Mouse (Mus musculus) right cerebral cortex, postnatal 36 days (tissue): Measurements from ENCODE around the gene Ufl1.
"Not testable (repeated sequence)": the region's sequence is repeated elsewhere in the genome, so short reads cannot be mapped to it uniquely, and the experiment has no call there.

Experiments used
- DNase-seq, 2 experiments: peaks; one replicate each; pipeline ENCODE4 v3.0.0; 2022; ENCODE audit warnings: low spot score in 2 of 2, mixed read lengths in 1 of 2

The Ufl1 gene

DNA sequence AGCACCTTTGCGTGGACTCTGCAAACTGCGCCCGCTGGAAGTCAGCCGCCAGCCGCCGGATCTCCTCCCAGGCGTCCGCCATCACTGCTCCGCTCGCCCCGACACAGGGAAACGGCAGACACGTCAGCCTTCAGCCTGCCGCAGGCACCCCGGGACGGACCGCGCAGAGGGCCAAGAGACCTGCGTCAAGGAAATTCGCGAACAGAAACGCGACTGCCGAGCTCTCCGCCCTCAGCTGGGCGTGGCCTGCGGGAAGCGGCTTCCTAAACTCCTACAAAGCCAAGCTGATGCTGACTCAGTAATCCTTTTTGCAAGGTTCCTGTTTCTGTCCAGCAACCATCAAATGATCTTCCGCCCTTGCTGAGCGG lies at the start of gene Ufl1:
Gene Ufl1 (minus strand): TSS at position 151 of the 368 bp plus-strand sequence.
- DNase-seq = peak; percentile 94

DNA sequence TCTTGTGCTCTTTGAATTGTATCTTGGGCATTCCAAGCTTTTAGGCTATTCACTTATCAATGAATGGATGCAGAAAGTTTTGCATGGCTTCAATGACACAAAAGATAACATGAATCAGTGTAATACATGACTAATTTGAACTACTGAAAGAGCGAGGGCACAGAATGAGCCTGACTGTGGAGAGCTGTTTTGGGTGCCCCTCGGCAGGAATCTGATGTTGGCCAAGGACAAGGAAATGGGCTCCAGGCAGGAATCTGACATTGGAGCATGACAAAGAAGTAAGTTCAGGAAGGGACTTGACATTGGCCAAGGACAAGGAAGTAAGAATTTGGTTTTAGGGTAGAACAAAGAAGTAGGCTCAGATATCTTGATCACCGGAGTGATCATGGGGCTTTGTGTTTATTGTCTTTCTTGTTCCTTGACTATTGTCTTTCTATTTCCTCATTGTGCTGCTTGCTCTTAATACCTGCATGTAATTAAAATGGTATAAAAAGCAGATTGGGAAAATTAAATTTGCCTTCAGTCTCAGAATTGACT lies 44.1 kb upstream of the Ufl1 start:
- no peak for DNase-seq

DNA sequence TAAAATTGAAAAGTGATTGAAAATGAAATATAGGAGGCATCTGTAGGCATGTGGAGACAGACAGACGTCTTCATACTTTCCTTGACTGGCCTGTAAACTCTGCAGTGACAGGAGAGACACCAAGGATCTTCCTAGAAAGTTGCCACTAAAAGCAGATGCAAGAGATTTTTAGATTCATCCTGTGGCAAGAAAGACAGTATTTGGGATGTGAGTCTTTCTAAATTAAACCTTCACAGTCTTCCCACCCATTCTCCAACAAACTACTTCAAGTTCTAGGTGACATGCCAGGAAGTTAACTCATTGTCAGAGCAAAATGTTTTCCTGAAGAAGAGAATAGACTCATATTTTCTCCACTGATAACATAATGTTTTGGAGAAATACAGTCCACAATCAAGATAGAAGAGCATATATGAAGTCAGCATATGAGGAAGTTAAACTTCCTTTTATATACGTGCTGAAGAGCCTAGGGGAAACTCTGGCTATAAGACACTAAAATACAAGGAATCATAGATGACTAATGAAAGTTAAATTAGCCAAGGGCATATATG lies 41.1 kb upstream of the Ufl1 start:
- no peak for DNase-seq

DNA sequence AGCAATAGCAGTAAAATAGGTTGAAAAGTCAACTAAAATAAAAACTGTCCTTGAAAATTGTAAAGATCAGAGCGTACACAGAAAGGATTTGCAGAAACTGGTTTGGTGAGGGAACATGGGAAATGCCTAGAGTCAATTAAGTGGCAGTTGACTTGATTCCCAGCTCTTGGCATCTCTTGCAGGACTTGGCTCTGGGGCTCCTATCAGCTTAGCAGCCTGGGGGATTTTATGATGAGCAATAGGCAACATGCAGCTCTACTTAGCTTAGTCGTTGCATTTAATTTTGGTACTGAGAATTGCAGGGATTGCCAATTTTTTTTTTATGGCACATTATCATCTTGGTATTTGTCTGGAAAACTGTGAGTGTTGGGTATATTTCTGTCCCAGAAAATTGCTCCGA lies 32.1 kb upstream of the Ufl1 start:
- no peak for DNase-seq

DNA sequence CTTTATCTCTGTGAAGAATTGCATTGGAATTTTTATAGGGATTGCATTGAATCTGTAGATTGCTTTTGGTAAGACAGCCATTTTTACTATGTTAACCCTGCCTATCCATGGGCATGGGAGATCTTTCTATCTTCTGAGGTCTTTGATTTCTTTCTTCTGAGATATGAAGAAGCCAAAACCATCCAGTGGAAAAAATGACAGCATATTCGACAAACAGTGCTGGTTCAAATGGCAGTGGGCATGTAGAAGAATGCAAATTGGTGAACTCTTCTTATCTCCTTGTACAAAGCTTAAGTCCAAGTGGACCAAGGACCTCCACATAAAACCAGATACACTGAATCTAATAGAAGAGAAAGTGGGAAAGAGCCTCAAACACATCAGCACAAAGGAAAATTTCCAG lies 3.4 kb upstream of the Ufl1 start:
- not testable (repeated sequence) for DNase-seq

- no peak for DNase-seq
These were observed 517 bp downstream of the Ufl1 start for GRCm38 (mm10) chr4:25280938-25281670.

DNA sequence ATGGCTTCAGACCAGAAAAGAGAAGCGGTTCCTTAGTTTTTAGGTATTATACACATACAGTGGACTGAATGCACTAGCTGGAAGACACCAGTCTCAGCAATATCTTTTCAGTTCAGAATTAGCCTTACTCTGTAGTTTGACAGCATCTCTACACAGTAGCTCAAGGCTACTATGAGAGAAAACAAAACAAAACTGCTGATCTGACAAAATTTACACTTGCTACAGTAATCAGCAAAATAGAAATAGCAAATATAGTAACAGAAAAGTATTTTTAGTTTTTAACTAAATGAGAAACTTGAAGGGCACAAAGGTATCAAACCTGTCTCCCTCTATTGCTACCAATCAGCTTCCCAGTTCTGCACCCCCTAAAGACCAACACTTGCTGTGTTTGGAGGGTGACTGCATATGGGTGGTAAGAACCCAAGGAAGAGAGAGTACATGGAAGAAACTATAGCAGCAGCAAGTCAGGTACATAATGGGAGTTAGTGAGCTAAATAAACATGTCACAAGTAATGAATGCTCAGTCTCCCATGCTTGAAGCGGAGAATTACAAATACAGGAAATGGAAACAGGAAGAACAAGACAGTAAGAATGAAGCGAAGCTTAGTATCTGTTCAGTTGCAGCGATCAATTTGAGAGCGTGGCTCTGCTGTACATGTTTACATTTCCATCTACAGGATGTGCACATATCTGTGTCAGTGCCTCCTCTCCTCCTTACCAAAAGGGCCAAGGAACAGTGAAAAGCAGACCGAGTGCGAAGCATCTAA lies 8.6 kb downstream of the Ufl1 start:
- no peak for DNase-seq

DNA sequence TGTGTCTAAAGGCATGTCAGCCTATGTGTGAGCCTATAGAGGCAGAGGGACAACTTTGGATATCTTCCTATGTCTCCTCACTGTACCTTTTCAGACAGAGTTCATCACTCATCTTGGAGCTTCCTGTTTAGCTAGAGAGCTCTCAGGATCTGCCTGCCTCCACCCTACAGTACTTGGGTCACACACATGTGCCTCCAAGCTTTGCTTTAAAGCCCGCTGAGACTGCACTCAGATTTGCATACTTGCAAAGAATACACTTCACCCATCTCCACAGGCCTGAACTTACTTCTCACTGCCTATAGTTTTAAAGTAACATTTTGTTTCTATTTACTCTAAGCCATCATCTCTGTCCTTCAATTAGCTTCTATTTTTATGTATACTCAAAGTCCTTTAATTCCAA lies 9.7 kb downstream of the Ufl1 start:
- DNase-seq = no peak

DNA sequence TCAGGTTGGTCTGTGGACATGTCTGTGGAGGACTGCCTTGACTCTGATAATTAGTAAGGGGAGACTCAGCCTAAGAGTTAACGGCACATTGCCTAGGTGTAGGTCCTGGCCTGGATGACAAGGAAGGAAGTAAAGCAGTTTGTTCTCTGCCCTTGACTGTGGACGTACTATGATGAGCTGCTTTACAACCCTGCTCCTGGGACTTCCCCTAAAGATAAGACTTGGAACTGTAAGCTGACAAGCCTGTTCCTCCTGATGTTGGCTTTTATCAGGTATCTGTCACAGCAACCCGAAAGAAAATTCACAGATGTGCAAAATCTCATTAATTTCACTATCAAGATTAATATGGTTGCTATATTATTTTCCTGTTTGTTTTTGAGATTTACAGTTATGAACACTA lies 14.5 kb downstream of the Ufl1 start:
- DNase-seq = no peak

DNA sequence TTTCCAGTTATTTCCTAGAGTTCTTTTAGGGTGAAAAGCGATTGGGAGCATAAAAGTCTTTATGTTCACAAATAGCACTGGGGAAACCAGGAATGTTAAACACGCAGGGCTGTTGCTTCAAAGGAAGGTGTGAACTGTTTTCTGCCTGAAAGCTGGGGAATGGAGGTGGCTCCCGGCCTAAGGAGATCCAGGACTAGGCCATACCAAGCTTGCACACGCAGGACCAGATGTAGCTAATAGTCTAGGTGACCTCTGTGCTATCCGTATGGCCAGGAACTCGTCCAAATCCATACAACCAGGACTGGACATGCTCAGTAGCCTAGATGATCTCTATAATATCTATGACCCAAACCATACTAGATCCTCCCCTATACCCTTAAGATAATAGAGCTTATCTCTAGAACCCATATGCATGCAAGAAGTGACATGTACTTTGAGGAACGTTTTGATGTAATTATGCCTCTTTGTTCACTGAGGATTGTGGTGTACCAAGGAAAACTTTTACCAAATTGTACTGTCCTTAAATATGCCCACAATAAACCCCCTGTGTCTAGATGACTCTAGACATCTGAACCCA lies 23.7 kb downstream of the Ufl1 start:
- no peak for DNase-seq

- no peak for DNase-seq
These were observed 38.8 kb downstream of the Ufl1 start, which contains the start of gene Fhl5 for GRCm38 (mm10) chr4:25242776-25243175. Gene Fhl5, minus strand, starts transcription at chr4:25242876.

DNA sequence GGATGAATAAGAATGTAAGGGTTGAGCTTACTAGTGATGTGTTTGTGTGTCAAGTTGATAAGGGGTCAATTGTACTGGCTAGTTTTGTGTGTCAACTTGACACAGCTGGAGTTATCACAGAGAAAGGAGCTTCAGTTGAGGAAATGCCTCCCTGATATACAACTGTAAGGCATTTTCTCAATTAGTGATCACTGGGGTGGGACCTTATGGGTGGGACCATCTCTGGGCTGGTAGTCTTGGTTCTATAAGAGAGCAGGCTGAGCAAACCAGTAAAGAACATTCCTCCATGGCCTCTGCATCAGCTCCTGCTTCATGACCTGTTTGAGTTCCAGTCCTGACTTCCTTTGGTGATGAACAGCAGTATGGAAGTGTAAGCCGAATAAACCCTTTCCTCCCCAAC lies 46.0 kb downstream of the Ufl1 start:
- DNase-seq = not testable (repeated sequence)

DNA sequence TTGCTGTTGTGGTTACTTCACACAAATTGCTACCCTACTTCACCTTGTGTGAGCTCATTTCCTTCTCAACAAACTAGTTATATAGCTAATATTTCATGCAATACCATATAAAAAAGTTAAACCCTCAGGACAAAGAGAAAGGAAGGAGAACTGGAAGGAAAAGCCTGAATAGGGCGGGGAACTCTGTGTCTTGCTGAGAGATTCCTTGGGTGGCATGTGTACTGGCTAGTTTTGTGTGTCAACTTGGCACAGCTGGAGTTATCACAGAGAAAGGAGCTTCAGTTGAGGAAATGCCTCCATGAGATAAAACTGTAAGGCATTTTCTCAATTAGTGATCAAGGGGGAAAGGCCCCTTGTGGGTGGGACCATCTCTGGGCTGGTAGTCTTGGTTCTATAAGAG lies 47.9 kb downstream of the Ufl1 start:
- DNase-seq = not testable (repeated sequence)

DNA sequence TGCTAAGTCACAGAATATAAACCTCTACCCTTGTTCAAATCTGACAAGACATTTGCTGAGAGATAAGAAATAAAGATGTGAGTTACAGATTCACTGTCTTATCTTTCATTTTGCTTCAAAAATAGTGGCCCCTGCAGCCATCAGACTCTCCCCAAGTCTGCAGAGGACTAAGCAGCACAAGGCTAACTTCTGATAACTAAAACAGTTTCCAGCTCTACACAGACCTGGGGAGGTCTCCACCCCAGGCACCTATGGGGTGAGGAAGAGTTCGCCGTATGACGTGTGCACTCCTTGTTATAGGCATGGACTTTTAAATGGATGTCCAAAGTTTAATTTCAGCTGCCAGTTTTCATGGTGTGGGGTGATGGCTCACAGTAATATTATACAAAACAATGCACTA lies 49.1 kb downstream of the Ufl1 start:
- DNase-seq = no peak

GRCm38 (mm10) chr4:25227527-25227926 lies 54.1 kb downstream of the Ufl1 start:
- no peak for DNase-seq

- no peak for DNase-seq
These were observed 59.7 kb downstream of the Ufl1 start for GRCm38 (mm10) chr4:25221927-25222326.

DNA sequence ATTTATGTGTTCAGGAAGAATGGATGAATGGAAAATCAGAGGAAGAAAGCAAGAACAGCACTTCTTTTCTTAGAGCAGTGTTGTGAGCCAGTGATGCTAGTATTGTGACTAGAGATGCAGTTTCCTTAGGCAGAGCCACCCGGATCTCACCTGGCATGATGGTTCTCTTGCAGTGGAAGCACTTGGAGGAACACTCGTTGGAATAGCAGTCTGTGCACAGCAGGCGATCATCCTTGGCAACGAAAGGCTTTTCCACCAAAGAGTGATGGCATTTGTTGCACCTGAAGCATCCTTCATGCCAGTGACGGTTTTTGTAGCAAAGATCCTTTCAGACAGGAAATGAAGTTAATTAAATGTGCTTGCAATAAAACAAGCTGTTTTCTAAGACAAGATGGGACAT lies 68.2 kb downstream of the Ufl1 start:
- no peak for DNase-seq

GRCm38 (mm10) chr4:25206166-25206565 lies 75.5 kb downstream of the Ufl1 start:
- no peak for DNase-seq
